Mouse (Mus musculus) embryonic facial prominence, embryonic 10.5 days (tissue): ENCODE measurements around the gene Mrpl11. TPM values are rescaled to one million over a fixed set of nuclear protein-coding genes. Genes with fewer than 3 reads are reported as not detected.
A peak's percentile ranks its signal among the peaks of the same experiment; 100 is the strongest.
"Not testable (repeated sequence)": the region's sequence is repeated elsewhere in the genome, so short reads cannot be mapped to it uniquely, and the experiment has no call there.

Experiments used
- DNase-seq: peaks from one replicate; pipeline ENCODE4 v3.0.0-alpha.2; 2017; ENCODE audit warnings: low spot score
- H3K27ac ChIP-seq: fragments of 300-500 bp; sonication (generic); replicated peaks from 2 replicates; pipeline ENCODE4 v1.5.1; 2016; ENCODE audit warnings: mild to moderate bottlenecking
- H3K27me3 ChIP-seq: fragments of 300-500 bp; sonication (generic); replicated peaks from 2 replicates; pipeline ENCODE4 v1.6.1; 2016; ENCODE audit warnings: low read depth, mild to moderate bottlenecking; ENCODE audit not compliant: poor library complexity, severe bottlenecking
- H3K36me3 ChIP-seq: fragments of 300-500 bp; sonication (generic); replicated peaks from 2 replicates; pipeline ENCODE4 v1.6.1; 2016; ENCODE audit warnings: mild to moderate bottlenecking, moderate library complexity
- H3K4me1 ChIP-seq: fragments of 300-500 bp; sonication (generic); 2 replicates; pipeline ENCODE4 v1.6.1; 2016
- H3K4me3 ChIP-seq: fragments of 300-500 bp; sonication (generic); 2 replicates; pipeline ENCODE4 v1.5.1; 2016; ENCODE audit warnings: mild to moderate bottlenecking, moderate library complexity
- H3K9me3 ChIP-seq: fragments of 300-500 bp; sonication (generic); 2 replicates; pipeline ENCODE4 v1.6.1; 2016; ENCODE audit warnings: mild to moderate bottlenecking
- WGBS: fragments of 180-500 bp; shearing (Covaris S2); methylation state at CpG from one replicate; pipeline ENCODE4 v1.1.7; 2016; 5-methylcytosine and 5-hydroxymethylcytosine counted together
- polyA plus RNA-seq: library from polyadenylated mRNA; unstranded; fragments of >200 nt; fragmentation: Nextera tagmentation; extraction: Ambion mirVana; gene quantifications from 2 replicates; pipeline ENCODE4 v1.2.1, GENCODE M21; 2016

Mrpl11 gene
- polyA plus RNA-seq, 1 experiment from 2014 or later = 165 TPM

GRCm38 (mm10) chr19:4945540-4945939 is 16.4 kb upstream of the Mrpl11 start:
- DNase-seq = no peak
- Histone ChIP-seq H3K9me3 (no peaks in the 10 kb centered on the region), H3K36me3 (no peaks in the 10 kb centered on the region), H3K4me1 (peaks cover 30% of the 10 kb centered on the region), H3K4me3 (no peak overlapping the region), H3K27ac (no peak overlapping the region), H3K27me3 (peaks cover 32% of the 10 kb centered on the region)
- 47% methylated on average over 6 of the region's 6 CpGs for WGBS

- not testable (repeated sequence) for H3K27ac ChIP-seq, H3K36me3 ChIP-seq, H3K4me3 ChIP-seq, H3K27me3 ChIP-seq, H3K9me3 ChIP-seq, DNase-seq, H3K4me1 ChIP-seq
- WGBS = 88% methylated on average over 9 of the region's 9 CpGs
Observed at GRCm38 (mm10) chr19:4948641-4949040, 13.3 kb upstream of the Mrpl11 start.

DNA sequence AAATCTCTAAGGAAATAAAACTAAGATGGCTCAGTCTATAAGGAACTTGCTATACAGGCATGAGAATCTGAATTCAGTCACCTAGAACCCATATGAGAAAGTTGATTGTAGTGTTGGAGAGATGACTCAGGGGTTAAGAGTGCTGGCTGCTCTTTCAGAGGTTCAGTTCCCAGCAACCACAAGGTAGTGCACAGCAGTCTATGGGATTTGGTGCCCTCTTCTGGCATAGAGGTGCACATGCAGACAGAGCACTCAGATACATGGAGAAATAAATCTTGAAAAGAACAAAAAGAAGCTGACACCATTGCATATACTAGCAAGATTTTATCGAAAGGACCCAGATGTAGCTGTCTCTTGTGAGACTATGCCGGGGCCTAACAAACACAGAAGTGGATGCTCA is 6.3 kb downstream of the Mrpl11 start:
- peaks cover 39% of the 10 kb centered on the region for H3K36me3 ChIP-seq
- no peak overlapping the region for H3K4me3 ChIP-seq
- H3K27ac ChIP-seq = no peak overlapping the region
- H3K9me3 ChIP-seq = no peaks in the 10 kb centered on the region
- H3K27me3 ChIP-seq = no peaks in the 10 kb centered on the region
- WGBS = 86% methylated on average over 2 of the region's 2 CpGs
- DNase-seq = no peak
- peaks cover 2% of the 10 kb centered on the region for H3K4me1 ChIP-seq

DNA sequence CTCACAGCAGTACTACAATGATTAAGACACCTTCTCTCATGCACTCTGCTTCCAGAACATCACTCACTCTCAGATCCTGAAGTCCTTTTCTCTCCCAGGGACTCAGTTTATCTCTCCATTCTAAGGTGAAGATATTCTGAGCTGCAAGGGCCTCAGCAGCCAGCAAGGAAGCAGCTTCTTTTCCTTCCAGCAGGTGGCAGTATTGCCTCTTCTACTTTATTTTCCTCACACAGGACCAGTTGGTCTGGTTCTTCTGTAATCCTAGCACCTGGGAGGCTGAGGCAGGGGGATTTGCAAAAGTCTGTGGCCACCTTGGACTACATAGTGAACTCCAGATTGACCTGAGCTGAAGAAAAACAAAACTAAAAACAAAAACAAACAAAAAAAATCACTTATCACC is 19.8 kb downstream of the Mrpl11 start:
- H3K9me3 ChIP-seq = no peaks in the 10 kb centered on the region
- no peaks in the 10 kb centered on the region for H3K4me1 ChIP-seq
- no peak overlapping the region for H3K4me3 ChIP-seq
- H3K27ac ChIP-seq = no peak overlapping the region
- H3K36me3 ChIP-seq = no peaks in the 10 kb centered on the region
- H3K27me3 ChIP-seq = peaks cover 42% of the 10 kb centered on the region
- peak; percentile 39 for DNase-seq

DNA sequence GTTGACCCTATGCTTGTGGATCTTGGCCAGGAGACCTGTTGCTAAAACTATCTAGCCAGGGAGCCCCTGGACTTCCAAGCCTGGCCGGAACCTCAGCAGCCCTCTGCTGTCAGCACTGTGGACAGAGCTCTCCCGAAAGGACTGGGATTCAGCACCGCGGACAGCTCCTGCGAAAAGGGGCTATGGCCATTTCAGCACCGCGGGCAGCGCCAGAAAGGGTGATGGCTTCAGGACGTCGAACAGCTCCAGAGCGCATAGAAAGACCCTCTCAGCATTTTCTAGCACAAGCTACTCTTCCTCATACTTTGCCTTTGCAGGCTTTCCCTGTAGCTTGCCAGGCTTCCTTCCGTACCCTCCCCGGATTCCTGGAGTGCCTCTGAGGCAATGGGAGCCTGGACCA is 27.1 kb downstream of the Mrpl11 start:
- Histone ChIP-seq H3K27ac (no peak overlapping the region), H3K4me1 (peaks cover 11% of the 10 kb centered on the region), H3K27me3 (peaks cover 82% of the 10 kb centered on the region), H3K36me3 (no peaks in the 10 kb centered on the region), H3K4me3 (peak overlapping the region; percentile 40; the same call in 1 of the 2 replicates), H3K9me3 (no peaks in the 10 kb centered on the region)
- 4% methylated on average over 13 of the region's 13 CpGs for WGBS
- peak; percentile 95 for DNase-seq

DNA sequence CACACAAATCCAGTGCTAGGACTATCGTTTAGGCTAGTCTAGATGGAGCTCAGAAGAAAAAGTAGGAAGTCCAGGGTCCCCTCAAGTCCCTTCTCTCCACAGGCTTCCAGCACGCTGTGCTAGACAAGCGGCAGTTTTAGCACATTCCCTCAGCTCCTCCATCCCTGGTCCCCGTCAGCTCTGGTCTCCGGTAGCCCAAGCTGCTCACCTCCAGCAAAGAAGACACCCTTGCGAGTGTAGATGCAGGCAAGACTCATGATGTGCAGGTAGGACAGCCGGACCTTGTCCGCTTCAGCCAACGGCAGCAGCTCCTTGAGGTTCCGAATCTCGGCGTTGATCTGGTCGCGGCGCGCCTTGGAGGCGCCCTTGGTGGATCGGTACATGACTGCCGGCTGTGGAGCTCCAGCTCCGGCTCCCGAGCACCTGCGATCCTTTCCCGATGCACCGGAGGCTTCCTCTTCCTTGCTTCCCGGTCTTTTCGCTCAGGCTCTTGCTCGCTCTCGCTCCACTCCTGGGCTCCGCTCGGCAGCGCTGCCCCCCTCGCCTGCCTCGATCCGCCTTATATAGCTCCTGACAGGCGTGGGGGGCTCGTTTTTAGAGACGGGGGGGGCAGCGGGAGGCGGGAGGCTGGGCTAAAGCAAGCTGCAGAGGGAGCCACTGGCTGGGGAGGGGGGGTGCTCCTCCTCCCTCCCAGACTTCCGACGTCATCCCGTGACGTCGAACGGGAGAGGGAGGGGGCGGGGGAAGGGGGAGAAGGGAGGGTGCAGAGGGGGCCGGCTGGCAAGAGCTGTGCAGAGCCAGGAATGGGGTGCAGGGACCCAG is 27.7 kb downstream of the Mrpl11 start:
- 16% methylated on average over 47 of the region's 47 CpGs for WGBS
- DNase-seq = no peak
- Histone ChIP-seq H3K36me3 (no peaks in the 10 kb centered on the region), H3K27ac (no peak overlapping the region), H3K9me3 (no peaks in the 10 kb centered on the region), H3K4me3 (peak overlapping the region; percentile 40), H3K4me1 (peaks cover 11% of the 10 kb centered on the region), H3K27me3 (peaks cover 82% of the 10 kb centered on the region)

DNA sequence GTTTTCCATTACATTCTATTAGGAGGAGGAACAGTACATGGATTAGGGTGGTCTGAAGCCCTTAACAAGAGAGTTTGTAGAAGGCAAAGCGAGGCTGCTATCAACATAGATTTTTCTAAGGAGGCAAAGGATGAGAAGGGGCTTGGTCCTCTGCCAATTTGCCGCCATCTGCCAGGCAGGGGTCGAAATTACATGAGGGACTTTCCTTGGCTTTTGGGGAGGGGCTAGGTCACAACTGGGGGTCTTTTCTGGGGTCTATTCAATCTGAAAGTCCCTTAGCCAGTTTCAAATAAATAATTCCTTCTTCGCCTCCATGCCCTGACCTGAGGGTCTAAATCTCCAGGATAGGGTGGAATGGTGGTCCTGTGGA is 28.3 kb downstream of the Mrpl11 start, which contains the start of gene Npas4:
Gene Npas4 (minus strand): TSS at position 61 of the 370 bp plus-strand sequence.
- no peak for DNase-seq
- Histone ChIP-seq H3K27ac (no peak within 1 kb of the TSS), H3K4me1 (peaks cover 11% of the 10 kb centered on the region), H3K4me3 (peak within 1 kb of the TSS; percentile 40), H3K27me3 (peaks cover 80% of the 10 kb centered on the region), H3K36me3 (no peaks in the 10 kb centered on the region), H3K9me3 (no peaks in the 10 kb centered on the region)
- 16% methylated on average over 4 of the region's 4 CpGs for WGBS

- 2% methylated on average over 22 of the region's 22 CpGs for WGBS
- Histone ChIP-seq H3K4me3 (peak overlapping the region; percentile 23; the same call in 1 of the 2 replicates), H3K4me1 (peaks cover 11% of the 10 kb centered on the region), H3K27me3 (peaks cover 79% of the 10 kb centered on the region), H3K27ac (no peak overlapping the region), H3K9me3 (no peaks in the 10 kb centered on the region), H3K36me3 (no peaks in the 10 kb centered on the region)
- DNase-seq = peak; percentile 35
Observed at GRCm38 (mm10) chr19:4990716-4991115, 28.8 kb downstream of the Mrpl11 start.

DNA sequence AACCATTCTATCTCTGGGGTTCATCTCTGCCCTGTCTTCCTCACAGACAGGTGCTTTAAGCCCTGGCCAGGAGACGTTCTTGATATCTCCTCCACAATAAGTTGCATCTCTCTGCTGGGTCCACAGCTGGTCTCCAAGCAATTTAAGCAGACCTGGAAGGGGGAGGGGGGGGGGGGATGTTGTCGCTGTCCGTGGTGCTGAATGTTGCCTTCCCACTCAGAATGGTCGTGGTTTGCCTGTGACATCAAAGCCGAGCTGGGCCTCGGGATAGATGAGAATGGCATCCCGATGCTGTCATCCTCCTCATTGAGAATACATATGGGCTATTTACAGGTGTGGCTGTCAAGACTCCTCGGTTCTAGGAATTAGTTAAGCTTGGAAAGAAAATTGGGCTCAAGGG is 30.4 kb downstream of the Mrpl11 start:
- peaks cover 73% of the 10 kb centered on the region for H3K27me3 ChIP-seq
- no peaks in the 10 kb centered on the region for H3K9me3 ChIP-seq
- no peak overlapping the region for H3K27ac ChIP-seq
- H3K4me3 ChIP-seq = no peak overlapping the region
- WGBS = 19% methylated on average over 8 of the region's 8 CpGs
- H3K36me3 ChIP-seq = no peaks in the 10 kb centered on the region
- peak; percentile 68 for DNase-seq
- peaks cover 11% of the 10 kb centered on the region for H3K4me1 ChIP-seq

DNA sequence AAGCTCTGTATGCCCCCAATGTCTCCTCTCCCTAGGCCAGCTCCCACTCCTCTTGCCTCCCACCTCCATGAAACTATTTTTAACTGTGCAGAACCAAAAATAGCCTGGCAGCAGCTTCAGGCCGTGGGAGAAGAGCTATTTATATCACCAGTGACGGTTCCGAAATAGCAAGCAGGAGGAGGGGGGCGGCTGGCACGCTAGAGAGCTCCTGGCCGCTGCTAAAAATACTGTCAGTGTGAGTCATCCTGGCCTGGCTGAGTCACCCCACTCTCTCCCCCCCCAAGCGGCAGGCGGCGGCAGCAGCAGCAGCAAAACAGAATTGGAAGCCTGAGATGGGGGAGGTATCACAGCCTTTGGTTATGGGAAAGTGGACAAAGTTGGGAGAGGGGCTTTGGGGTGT is 31.0 kb downstream of the Mrpl11 start:
- Histone ChIP-seq H3K36me3 (no peaks in the 10 kb centered on the region), H3K4me3 (no peak overlapping the region), H3K4me1 (peaks cover 11% of the 10 kb centered on the region), H3K9me3 (no peaks in the 10 kb centered on the region), H3K27ac (no peak overlapping the region), H3K27me3 (peaks cover 74% of the 10 kb centered on the region)
- WGBS = 4% methylated on average over 9 of the region's 9 CpGs
- no peak for DNase-seq

DNA sequence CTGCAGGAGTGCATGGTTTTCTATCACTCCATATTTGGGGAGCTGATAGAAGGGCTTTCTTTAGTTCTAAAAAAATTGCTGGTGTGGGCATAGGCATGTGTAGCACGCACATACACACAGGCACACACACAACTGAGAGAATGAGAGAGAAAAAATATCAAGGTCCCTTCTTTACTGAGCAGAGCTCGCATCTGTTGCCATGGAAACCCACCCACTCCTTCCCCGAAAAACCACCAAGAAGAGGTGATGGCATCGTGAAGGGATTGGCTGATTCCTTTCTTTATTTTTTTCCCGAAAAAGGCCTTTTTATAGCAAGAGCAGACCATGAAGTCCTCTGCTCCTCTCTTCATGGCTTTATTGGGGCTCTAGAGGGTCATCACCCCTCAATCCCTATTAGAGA is 32.1 kb downstream of the Mrpl11 start:
- Histone ChIP-seq H3K27ac (no peak overlapping the region), H3K27me3 (peaks cover 73% of the 10 kb centered on the region), H3K9me3 (no peaks in the 10 kb centered on the region), H3K36me3 (no peaks in the 10 kb centered on the region), H3K4me1 (peaks cover 11% of the 10 kb centered on the region), H3K4me3 (no peak overlapping the region)
- 68% methylated on average over 5 of the region's 5 CpGs for WGBS
- no peak for DNase-seq

GRCm38 (mm10) chr19:4999445-5000140 is 37.6 kb downstream of the Mrpl11 start:
- Histone ChIP-seq H3K27me3 (peaks cover 42% of the 10 kb centered on the region; the same call in 1 of the 2 replicates), H3K27ac (no peak overlapping the region), H3K4me1 (peaks cover 10% of the 10 kb centered on the region), H3K36me3 (no peaks in the 10 kb centered on the region), H3K9me3 (no peaks in the 10 kb centered on the region), H3K4me3 (no peak overlapping the region)
- WGBS = 70% methylated on average over 6 of the region's 6 CpGs
- no peak for DNase-seq
